Mouse (Mus musculus): Measurements from ENCODE around the gene Hoxa13. TPM values are rescaled to one million over a fixed set of nuclear protein-coding genes. Genes with fewer than 3 reads are reported as not detected.
A peak's percentile ranks its signal among the peaks of the same experiment; 100 is the strongest.

Hoxa13 gene
- total RNA-seq, 2 experiments from 2014 or later: 3.7 to 6.0 TPM

- DNase-seq (ENCODE audit: low spot score): no peak
Measured at GRCm38 (mm10) chr6:52252016-52252774, 8.5 kb downstream of the Hoxa13 start.

GRCm38 (mm10) chr6:52251177-52251879 lies 9.4 kb downstream of the Hoxa13 start:
- no peak for DNase-seq (ENCODE audit: low spot score)

GRCm38 (mm10) chr6:52249826-52250225 lies 10.9 kb downstream of the Hoxa13 start:
- DNase-seq (ENCODE audit: low spot score): no peak

GRCm38 (mm10) chr6:52249415-52249738 lies 11.3 kb downstream of the Hoxa13 start:
- DNase-seq (ENCODE audit: low spot score): no peak

- DNase-seq (ENCODE audit: low spot score): no peak
Measured at GRCm38 (mm10) chr6:52248638-52249414, 11.9 kb downstream of the Hoxa13 start.

- no peak for DNase-seq (ENCODE audit: low spot score)
Measured at GRCm38 (mm10) chr6:52247766-52248637, 12.7 kb downstream of the Hoxa13 start.

GRCm38 (mm10) chr6:52246916-52247315 lies 13.8 kb downstream of the Hoxa13 start:
- no peak for DNase-seq (ENCODE audit: low spot score)

- no peak for DNase-seq (ENCODE audit: low spot score)
Measured at GRCm38 (mm10) chr6:52246403-52246803, 14.3 kb downstream of the Hoxa13 start.

- DNase-seq (ENCODE audit: low spot score): no peak
Measured at GRCm38 (mm10) chr6:52245757-52246142, 14.9 kb downstream of the Hoxa13 start, which contains the start of gene Hoxa11. Gene Hoxa11, minus strand, starts transcription at chr6:52245810.

- DNase-seq (ENCODE audit: low spot score): no peak
Measured at GRCm38 (mm10) chr6:52245040-52245756, 15.5 kb downstream of the Hoxa13 start.

- DNase-seq (ENCODE audit: low spot score): no peak
Measured at GRCm38 (mm10) chr6:52244471-52245039, 16.1 kb downstream of the Hoxa13 start.

- DNase-seq (ENCODE audit: low spot score): no peak
Measured at GRCm38 (mm10) chr6:52243681-52244121, 17.0 kb downstream of the Hoxa13 start.

GRCm38 (mm10) chr6:52242801-52243332 lies 17.8 kb downstream of the Hoxa13 start:
- no peak for DNase-seq (ENCODE audit: low spot score)

GRCm38 (mm10) chr6:52241001-52241621 lies 19.6 kb downstream of the Hoxa13 start:
- DNase-seq (ENCODE audit: low spot score): no peak

GRCm38 (mm10) chr6:52240389-52241000 lies 20.2 kb downstream of the Hoxa13 start, which contains the start of gene Hoxa10:
Gene Hoxa10, minus strand, starts transcription at chr6:52240854.
- peak; percentile 91 for DNase-seq (ENCODE audit: low spot score)

- DNase-seq (ENCODE audit: low spot score): no peak
Measured at GRCm38 (mm10) chr6:52239625-52240388, 20.9 kb downstream of the Hoxa13 start.

- no peak for DNase-seq (ENCODE audit: low spot score)
Measured at GRCm38 (mm10) chr6:52238976-52239375, 21.7 kb downstream of the Hoxa13 start.

- DNase-seq (ENCODE audit: low spot score): no peak
Measured at GRCm38 (mm10) chr6:52238155-52238545, 22.5 kb downstream of the Hoxa13 start.
